9 mouse cellular contexts compared by ENCODE assay signal in the genomic region with DNA sequence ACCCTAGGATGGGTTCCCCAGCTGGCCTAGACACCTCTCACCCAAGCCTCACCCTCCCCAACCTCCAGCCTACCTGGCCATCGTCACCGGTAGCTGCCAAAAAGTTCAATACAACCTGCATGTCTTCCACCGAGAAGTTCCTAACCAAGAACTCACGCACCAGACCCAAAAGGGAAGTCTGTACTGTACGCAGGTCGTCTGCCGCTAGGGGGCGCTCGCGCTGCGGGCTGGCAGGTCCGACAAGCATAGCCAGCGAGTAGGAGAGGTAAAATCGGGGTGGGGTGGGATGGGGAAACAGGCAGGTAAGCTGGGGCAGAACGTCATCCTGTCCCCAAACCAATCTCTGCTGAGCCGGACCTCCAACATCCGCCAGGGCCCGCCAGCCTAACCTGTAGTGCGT. TPM values are rescaled to one million over a fixed set of nuclear protein-coding genes. Genes with fewer than 3 reads are reported as not detected.
DNase-seq lines count a peak whose midpoint lies in the region; ATAC-seq and TF ChIP-seq lines count a peak whose summit lies in the region.
"Had no signal": no experiment of that assay in that cellular context is flagged by ENCODE, and none has a peak within 500 bp of the region (broad histone marks: within the 10 kb centered on the region; RNA-seq: fewer than 3 reads in every experiment).

No protein-coding gene starts in this region.

- TF ChIP-seq POLR2A in bone marrow macrophage, adult 2 months (IDR thresholded peaks at IDR 0.05; ENCODE audit: borderline replicate concordance, low read depth, low read length) = no peak

- H3K27me3 ChIP-seq in G1E (ENCODE audit: insufficient read depth, low read length) = no peaks in the 10 kb centered on the region
- H3K27me3 ChIP-seq in embryonic facial prominence, embryonic 14.5 days (replicated peaks; ENCODE audit: control insufficient read depth, insufficient read depth, low read length) = peaks cover 26% of the 10 kb centered on the region
- peaks cover 57% of the 10 kb centered on the region for H3K27me3 ChIP-seq in heart, embryonic 13.5 days (replicated peaks)

- no peak for ATAC-seq in G1E (ENCODE audit: extremely low read depth, insufficient number of reproducible peaks, low FRiP score, poor library complexity, severe bottlenecking)
- ATAC-seq in embryonic facial prominence, embryonic 14.5 days (ENCODE audit: low read depth) = no peak
- ATAC-seq in heart, embryonic 13.5 days (ENCODE audit: extremely low read depth, insufficient number of reproducible peaks, low FRiP score, low TSS enrichment) = no peak

- H3K27ac ChIP-seq in bone marrow macrophage, adult 2 months (ENCODE audit: insufficient read depth, low read depth, low read length) = no peak overlapping the region
- H3K27ac ChIP-seq in embryonic facial prominence, embryonic 14.5 days (replicated peaks; ENCODE audit: low read depth, low read length) = no peak overlapping the region
- no peak overlapping the region for H3K27ac ChIP-seq in heart, embryonic 13.5 days (replicated peaks)
- H3K27ac ChIP-seq: limb, embryonic 15.5 days had no signal

- peaks cover 10% of the 10 kb centered on the region for H3K4me1 ChIP-seq in G1E (ENCODE audit: insufficient read depth, low read depth, low read length)
- H3K4me1 ChIP-seq in bone marrow macrophage, adult 2 months (ENCODE audit: control insufficient read depth, insufficient read depth, low read length) = no peaks in the 10 kb centered on the region
- H3K4me1 ChIP-seq in embryonic facial prominence, embryonic 14.5 days (ENCODE audit: control insufficient read depth, insufficient read depth, low read length) = no peaks in the 10 kb centered on the region
- H3K4me1 ChIP-seq in heart, embryonic 13.5 days = peaks cover 15% of the 10 kb centered on the region

- no peaks in the 10 kb centered on the region for H3K9me3 ChIP-seq in G1E (replicated peaks)
- no peaks in the 10 kb centered on the region for H3K9me3 ChIP-seq in embryonic facial prominence, embryonic 14.5 days (ENCODE audit: control insufficient read depth, low read length)
- no peaks in the 10 kb centered on the region for H3K9me3 ChIP-seq in heart, embryonic 13.5 days
- H3K9me3 ChIP-seq: limb, embryonic 15.5 days had no signal

- no peak overlapping the region for H3K4me2 ChIP-seq in embryonic facial prominence, embryonic 14.5 days (ENCODE audit: low read depth, low read length)
- no peak overlapping the region for H3K4me2 ChIP-seq in heart, embryonic 13.5 days
- H3K4me2 ChIP-seq: limb, embryonic 15.5 days had no signal

- H3K9ac ChIP-seq in embryonic facial prominence, embryonic 14.5 days (ENCODE audit: low read depth, low read length) = no peak overlapping the region
- H3K9ac ChIP-seq in heart, embryonic 13.5 days = 0 out of 2 replicates have a peak overlapping the region, but pooled peaks have one; percentile 24
- H3K9ac ChIP-seq: limb, embryonic 15.5 days had no signal

- peak; percentile 84 for DNase-seq in G1E (ENCODE audit: low spot score)
- peak; percentile 84 for DNase-seq in embryonic facial prominence, embryonic 14.5 days (ENCODE audit: low spot score)
- peak; percentile 72 to 90 for DNase-seq in layer of hippocampus, adult 18-20 months (ENCODE audit: low spot score in 2 of 2)
- DNase-seq in lung, postnatal 14 days = peak; percentile 97
- peak; percentile 75 to 90 for DNase-seq in right cerebral cortex, postnatal 10 days (ENCODE audit: low spot score in 2 of 2)
- peak; percentile 94 for DNase-seq in urinary bladder, postnatal 14 days (ENCODE audit: low spot score)

- 6% methylated on average over 14 of the region's 19 CpGs for WGBS in embryonic facial prominence, embryonic 14.5 days
- 10% methylated on average over 19 of the region's 19 CpGs for WGBS in heart, embryonic 13.5 days

- H3K4me3 ChIP-seq in G1E (ENCODE audit: low read depth, low read length) = no peak overlapping the region
- no peak overlapping the region for H3K4me3 ChIP-seq in bone marrow macrophage, adult 2 months (ENCODE audit: insufficient read depth, low read length)
- H3K4me3 ChIP-seq in embryonic facial prominence, embryonic 14.5 days (ENCODE audit: low read depth, low read length) = no peak overlapping the region
- no peak overlapping the region for H3K4me3 ChIP-seq in heart, embryonic 13.5 days
- H3K4me3 ChIP-seq: limb, embryonic 15.5 days had no signal

- TF ChIP-seq CTCF in G1E (IDR thresholded peaks at IDR 0.05; ENCODE audit: low read depth, low read length) = peak; percentile 84
- TF ChIP-seq CTCF in bone marrow macrophage, adult 2 months (IDR thresholded peaks at IDR 0.05; ENCODE audit: low read depth, low read length) = peak; percentile 98

- peaks cover 100% of the 10 kb centered on the region for H3K36me3 ChIP-seq in G1E (replicated peaks)
- no peaks in the 10 kb centered on the region for H3K36me3 ChIP-seq in embryonic facial prominence, embryonic 14.5 days (ENCODE audit: control insufficient read depth, insufficient read depth, low read length)
- H3K36me3 ChIP-seq in heart, embryonic 13.5 days = peaks cover 17% of the 10 kb centered on the region
- H3K36me3 ChIP-seq: limb, embryonic 15.5 days had no signal

RNA-seq across cellular contexts. Expression of gene Nradd, which starts 11.0 kb away (rescaled TPM):
- total RNA-seq in G1E (2014; fragmentation: Nextera tagmentation) (1.3 TPM in 1 of 2 replicates, not detected in the other), G1E (2017) (5.8 and 7.3 TPM in 2 replicates)
- 1.8 and 2.2 TPM in 2 replicates for polyA plus RNA-seq in G1E (2012)
- 6.8 and 10.0 TPM in 2 replicates for polyA plus RNA-seq in bone marrow macrophage, adult 2 months (2012; ENCODE audit: insufficient read depth, insufficient read length, missing spikeins)
- polyA plus RNA-seq in embryonic facial prominence, embryonic 14.5 days (2014; fragmentation: Nextera tagmentation; extraction: Ambion mirVana) = 21.2 and 30.4 TPM in 2 replicates
- polyA plus RNA-seq in heart, embryonic 13.5 days (2015; fragmentation: Nextera tagmentation; extraction: Ambion mirVana) = 23.4 and 25.6 TPM in 2 replicates
- total RNA-seq in layer of hippocampus, adult 18-20 months (2021) = 1 to 10 TPM; 2.0 to 3.5 TPM

RNA-seq across cellular contexts. Expression of gene Nbeal2, which starts 18.7 kb away (rescaled TPM):
- total RNA-seq in G1E (2014; fragmentation: Nextera tagmentation) = 26.1 and 37.4 TPM in 2 replicates
- total RNA-seq in G1E (2017) = 28.1 and 32.5 TPM in 2 replicates
- polyA plus RNA-seq in G1E (2012) = 56.7 and 64.7 TPM in 2 replicates
- polyA plus RNA-seq in bone marrow macrophage, adult 2 months (2012; ENCODE audit: insufficient read depth, insufficient read length, missing spikeins) = 50.4 and 51.9 TPM in 2 replicates
- polyA plus RNA-seq in embryonic facial prominence, embryonic 14.5 days (2014; fragmentation: Nextera tagmentation; extraction: Ambion mirVana) = 2.0 and 3.6 TPM in 2 replicates
- 1.3 and 1.8 TPM in 2 replicates for polyA plus RNA-seq in heart, embryonic 13.5 days (2015; fragmentation: Nextera tagmentation; extraction: Ambion mirVana)
- total RNA-seq in layer of hippocampus, adult 18-20 months (2021) = 10 to 100 TPM; 13.4 to 18.9 TPM

RNA-seq across cellular contexts. Expression of gene Ccdc12, which starts 21.1 kb away (rescaled TPM):
- total RNA-seq in G1E (2014; fragmentation: Nextera tagmentation) (36.2 TPM in 2 replicates), G1E (2017) (202 and 222 TPM in 2 replicates)
- 331 and 365 TPM in 2 replicates for polyA plus RNA-seq in G1E (2012)
- 134 and 143 TPM in 2 replicates for polyA plus RNA-seq in bone marrow macrophage, adult 2 months (2012; ENCODE audit: insufficient read depth, insufficient read length, missing spikeins)
- 104 and 107 TPM in 2 replicates for polyA plus RNA-seq in embryonic facial prominence, embryonic 14.5 days (2014; fragmentation: Nextera tagmentation; extraction: Ambion mirVana)
- polyA plus RNA-seq in heart, embryonic 13.5 days (2015; fragmentation: Nextera tagmentation; extraction: Ambion mirVana) = 119 and 136 TPM in 2 replicates
- 10 to 100 TPM; 50.9 to 62.8 TPM for total RNA-seq in layer of hippocampus, adult 18-20 months (2021)

Comparison
In these comparisons a context has a peak if more than half of its experiments do, and no peak if none do; other contexts are left out.
1. RNA of gene Nbeal2, which starts 18.7 kb away (polyA plus RNA-seq): 56.7 to 64.7 TPM in G1E and 50.4 to 51.9 TPM in bone marrow macrophage, adult 2 months; 2.0 to 3.6 TPM in embryonic facial prominence, embryonic 14.5 days and 1.3 to 1.8 TPM in heart, embryonic 13.5 days; every median in the first group is over 10 times any median in the second.
2. Peak in every context shown above with its lines, with median percentiles within 50 percentile points of each other: DNase-seq.